Mouse (Mus musculus) heart, postnatal 0 days (tissue): ENCODE measurements at regions not wholly inside any gene's neighbourhood (a gene's known extent, or its start where the extent isn't known, plus 50 kb on each side); places are given as distances from the start of the nearest gene placed in this dataset.
A peak's percentile ranks its signal among the peaks of the same experiment; 100 is the strongest.

Experiments
- ATAC-seq: fragments of 200-750 bp; cut with Nextera tagmentation; 2 replicates; pipeline ENCODE4 v1.8.0; 2017; ENCODE audit warnings: low read depth, moderate number of reproducible peaks, moderate library complexity; ENCODE audit not compliant: insufficient read depth
- DNase-seq: peaks from one replicate; pipeline ENCODE4 v3.0.0-alpha.2; 2016; ENCODE audit warnings: low spot score
- H3K27ac ChIP-seq: fragments of 300-500 bp; sonication (generic); 2 replicates; pipeline ENCODE4 v1.5.1; 2014; ENCODE audit warnings: low read depth, mild to moderate bottlenecking
- H3K27me3 ChIP-seq: fragments of 300-500 bp; sonication (generic); 2 replicates; pipeline ENCODE4 v1.6.1; 2014; ENCODE audit warnings: low read length, mixed read lengths; ENCODE audit not compliant: control insufficient read depth, insufficient read depth
- H3K36me3 ChIP-seq: fragments of 300-500 bp; sonication (generic); replicated peaks from 2 replicates; pipeline ENCODE4 v1.6.1; 2014; ENCODE audit warnings: low read length, mixed read lengths; ENCODE audit not compliant: control insufficient read depth, insufficient read depth
- H3K4me1 ChIP-seq: fragments of 300-500 bp; sonication (generic); 2 replicates; pipeline ENCODE4 v1.6.1; 2014; ENCODE audit warnings: antibody characterized with exemption; ENCODE audit not compliant: control insufficient read depth, insufficient read depth
- H3K4me2 ChIP-seq: fragments of 300-500 bp; sonication (generic); 2 replicates; pipeline ENCODE4 v1.6.1; 2014; ENCODE audit warnings: low read depth, mild to moderate bottlenecking, low read length, moderate library complexity
- H3K4me3 ChIP-seq: fragments of 300-500 bp; sonication (generic); 2 replicates; pipeline ENCODE4 v1.5.1; 2014; ENCODE audit warnings: low read depth, low read length
- H3K9ac ChIP-seq: fragments of 300-500 bp; sonication (generic); replicated peaks from 2 replicates; pipeline ENCODE4 v1.6.1; 2014; ENCODE audit warnings: low read depth, low read length, mixed read lengths
- H3K9me3 ChIP-seq: fragments of 300-500 bp; sonication (generic); replicated peaks from 2 replicates; pipeline ENCODE4 v1.6.1; 2016; ENCODE audit warnings: low read length; ENCODE audit not compliant: control insufficient read depth
- CTCF ChIP-seq: IDR thresholded peaks from 2 replicates; pipeline ENCODE4 v1.5.1; 2016; ENCODE audit warnings: antibody characterized with exemption, control low read depth, low read depth
- EP300 ChIP-seq: IDR thresholded peaks from 2 replicates; pipeline ENCODE4 v1.6.1; 2016; ENCODE audit warnings: antibody characterized with exemption, low read depth
- WGBS: fragments of 180-500 bp; shearing (Covaris S2); extraction: QIAGEN DNeasy Blood & Tissue Kit; methylation state at CpG from one replicate; pipeline ENCODE4 v1.1.7; 2014; 5-methylcytosine and 5-hydroxymethylcytosine counted together

DNA sequence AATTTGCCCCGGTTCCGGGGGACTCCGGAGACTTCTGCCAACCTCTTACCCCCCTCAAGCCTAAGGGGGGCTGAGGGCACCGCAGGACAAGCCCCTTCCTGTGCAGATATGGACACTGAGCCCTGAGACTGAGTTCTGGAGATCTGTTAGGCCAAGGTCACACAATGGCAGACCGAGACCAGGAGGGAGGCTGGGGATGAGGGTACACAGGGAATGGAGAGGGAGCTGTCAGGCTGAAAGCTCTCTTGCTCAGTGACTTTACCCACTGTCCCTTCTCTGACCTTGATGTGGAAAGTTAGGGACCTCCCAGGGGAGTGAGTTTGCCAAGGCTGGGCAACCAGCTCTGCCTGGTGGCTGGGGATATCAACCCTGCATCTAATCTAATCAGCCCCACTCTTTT lies 82.7 kb downstream of the Cstad start:
- DNase-seq (no peak), ATAC-seq (peak; percentile 45)
- 5% methylated on average over 5 of the region's 5 CpGs for WGBS
- Histone ChIP-seq H3K36me3 (no peaks in the 10 kb centered on the region), H3K9ac (peak overlapping the region; percentile 55), H3K4me3 (peak overlapping the region; percentile 26), H3K4me2 (peak overlapping the region; percentile 53), H3K9me3 (0 out of 2 replicates have a peak, but pooled peaks cover 10% of the 10 kb centered on the region), H3K27ac (peak overlapping the region; percentile 97), H3K27me3 (no peaks in the 10 kb centered on the region), H3K4me1 (peaks cover 23% of the 10 kb centered on the region)
- TF ChIP-seq CTCF = no peak
- TF ChIP-seq EP300 = 0 out of 2 replicates have a peak, but pooled peaks have one; percentile 45

- H3K27me3 ChIP-seq = no peaks in the 10 kb centered on the region
- peaks cover 19% of the 10 kb centered on the region for H3K4me1 ChIP-seq
- peak overlapping the region; percentile 97 for H3K27ac ChIP-seq
- DNase-seq (peak; percentile 87), ATAC-seq (peak; percentile 89)
- peak overlapping the region; percentile 53 for H3K4me2 ChIP-seq
- WGBS = under 1% methylated on average over 44 of the region's 44 CpGs
- no peak; the same call in 1 of the 2 replicates for TF ChIP-seq EP300
- TF ChIP-seq CTCF = no peak
- 0 out of 2 replicates have a peak, but pooled peaks cover 10% of the 10 kb centered on the region for H3K9me3 ChIP-seq
- peak overlapping the region; percentile 26 for H3K4me3 ChIP-seq
- peak overlapping the region; percentile 55 for H3K9ac ChIP-seq
- H3K36me3 ChIP-seq = no peaks in the 10 kb centered on the region
These were observed 82.1 kb downstream of the Cstad start for GRCm38 (mm10) chr2:30676833-30677459.

- Histone ChIP-seq H3K36me3 (no peaks in the 10 kb centered on the region), H3K27me3 (no peaks in the 10 kb centered on the region), H3K4me1 (peaks cover 19% of the 10 kb centered on the region), H3K4me3 (peak overlapping the region; percentile 26), H3K9me3 (0 out of 2 replicates have a peak, but pooled peaks cover 10% of the 10 kb centered on the region), H3K27ac (peak overlapping the region; percentile 97; the same call in 1 of the 2 replicates), H3K9ac (no peak overlapping the region), H3K4me2 (peak overlapping the region; percentile 53)
- ATAC-seq (no peak), DNase-seq (no peak)
- TF ChIP-seq EP300 = no peak
- no peak for TF ChIP-seq CTCF
- WGBS = 11% methylated on average over 7 of the region's 7 CpGs
These were observed 81.6 kb downstream of the Cstad start for GRCm38 (mm10) chr2:30676450-30676832.

DNA sequence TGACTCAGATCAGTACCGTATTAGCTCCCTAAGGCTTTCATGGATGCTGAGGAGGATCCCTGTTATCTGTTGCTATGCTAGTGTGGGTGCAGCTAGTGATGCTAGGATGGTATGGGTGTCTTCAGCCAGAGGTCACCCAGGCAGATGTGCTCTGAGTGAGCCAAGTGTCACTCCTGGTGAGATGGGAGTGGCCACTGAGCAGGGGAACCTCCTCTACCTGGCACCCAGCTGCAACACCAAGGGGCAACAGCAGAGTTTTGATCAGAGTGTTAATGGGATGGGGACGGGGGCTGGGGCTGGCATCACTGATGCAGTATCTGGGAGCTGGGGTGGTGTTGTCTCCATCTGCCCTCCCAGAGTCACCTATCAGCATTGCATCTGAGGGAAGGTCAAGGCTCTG lies 81.0 kb downstream of the Cstad start:
- ATAC-seq (no peak), DNase-seq (no peak)
- 90% methylated on average over 2 of the region's 2 CpGs for WGBS
- Histone ChIP-seq H3K4me1 (peaks cover 19% of the 10 kb centered on the region), H3K27ac (no peak overlapping the region), H3K27me3 (no peaks in the 10 kb centered on the region), H3K36me3 (no peaks in the 10 kb centered on the region), H3K4me3 (no peak overlapping the region), H3K9me3 (0 out of 2 replicates have a peak, but pooled peaks cover 10% of the 10 kb centered on the region), H3K9ac (no peak overlapping the region), H3K4me2 (no peak overlapping the region)
- TF ChIP-seq EP300 (no peak), CTCF (no peak)

- Histone ChIP-seq H3K9me3 (no peaks in the 10 kb centered on the region), H3K27me3 (no peaks in the 10 kb centered on the region), H3K4me2 (no peak overlapping the region), H3K4me1 (peaks cover 27% of the 10 kb centered on the region), H3K9ac (no peak overlapping the region), H3K36me3 (no peaks in the 10 kb centered on the region), H3K27ac (no peak overlapping the region), H3K4me3 (no peak overlapping the region)
- TF ChIP-seq EP300 = no peak
- no peak for TF ChIP-seq CTCF
- 57% methylated on average over 5 of the region's 5 CpGs for WGBS
- ATAC-seq (no peak), DNase-seq (no peak)
These were observed 76.2 kb downstream of the Cstad start for GRCm38 (mm10) chr2:30670836-30671586.
